Mouse (Mus musculus) cerebellum, adult 2 months (tissue): Measurements from ENCODE around the gene Slc35g1. TPM values are rescaled to one million over a fixed set of nuclear protein-coding genes. Genes with fewer than 3 reads are reported as not detected.

Source experiments
- DNase-seq, 2 experiments: peaks; one replicate each; pipeline ENCODE4 v3.0.0; 2021
- H3K27ac ChIP-seq: fragments of 200-500 bp; 2 replicates; pipeline ENCODE4 v1.5.1; 2012; ENCODE audit warnings: low read length, control low read depth, inconsistent platforms; ENCODE audit not compliant: insufficient read depth
- H3K27me3 ChIP-seq: fragments of 200-500 bp; 2 replicates; pipeline ENCODE4 v1.6.1; 2012; ENCODE audit warnings: inconsistent platforms, mild to moderate bottlenecking, low read length, moderate library complexity; ENCODE audit not compliant: control insufficient read depth, insufficient read depth
- H3K4me1 ChIP-seq: fragments of 200-500 bp; 2 replicates; pipeline ENCODE4 v1.6.1; 2011; ENCODE audit warnings: low read length; ENCODE audit not compliant: control insufficient read depth, insufficient read depth
- H3K4me3 ChIP-seq: fragments of 200-500 bp; replicated peaks from 2 replicates; pipeline ENCODE3; 2011; ENCODE audit warnings: mild to moderate bottlenecking, low read depth, low read length, control low read depth; ENCODE audit not compliant: insufficient read depth
- CTCF ChIP-seq: fragments of 200-500 bp; IDR thresholded peaks from 2 replicates; pipeline ENCODE4 v1.5.1; 2011; ENCODE audit warnings: low read depth, mild to moderate bottlenecking, control low read depth, low read length, moderate library complexity, borderline replicate concordance; ENCODE audit not compliant: insufficient read depth
- POLR2A ChIP-seq: fragments of 200-500 bp; IDR thresholded peaks from 2 replicates; pipeline ENCODE4 v1.6.1; 2011; ENCODE audit warnings: low read length, control low read depth, borderline replicate concordance; ENCODE audit not compliant: insufficient read depth
- WGBS: fragments of 180-500 bp; shearing (Covaris S2); methylation state at CpG from one replicate; pipeline ENCODE4 v1.1.7; 2018; 5-methylcytosine and 5-hydroxymethylcytosine counted together
- polyA plus RNA-seq: library from polyadenylated mRNA; depleted of rRNA; stranded (reverse); fragments of >200 nt; gene quantifications from 2 replicates; pipeline ENCODE4 v1.2.3, GENCODE M21; 2012

Slc35g1 gene
- polyA plus RNA-seq, 1 experiment, result 2.0 TPM

GRCm38 (mm10) chr19:38354819-38355360 lies 40.9 kb upstream of the Slc35g1 start:
- TF ChIP-seq POLR2A (no peak), CTCF (no peak)
- H3K4me3 ChIP-seq, result no peak overlapping the region
- DNase-seq, result no peak
- no peak overlapping the region for H3K27ac ChIP-seq
- H3K27me3 ChIP-seq, result no peaks in the 10 kb centered on the region
- H3K4me1 ChIP-seq, result no peaks in the 10 kb centered on the region
- 62% methylated on average over 10 of the region's 10 CpGs for WGBS

GRCm38 (mm10) chr19:38356211-38356828 lies 39.5 kb upstream of the Slc35g1 start:
- H3K4me1 ChIP-seq, result no peaks in the 10 kb centered on the region
- no peaks in the 10 kb centered on the region for H3K27me3 ChIP-seq
- no peak overlapping the region for H3K4me3 ChIP-seq
- WGBS, result 59% methylated on average over 8 of the region's 8 CpGs
- no peak overlapping the region for H3K27ac ChIP-seq
- TF ChIP-seq POLR2A (no peak), CTCF (no peak)
- no peak for DNase-seq

GRCm38 (mm10) chr19:38357956-38358623 lies 37.7 kb upstream of the Slc35g1 start:
- Histone ChIP-seq H3K27ac (no peak overlapping the region), H3K4me3 (no peak overlapping the region), H3K27me3 (no peaks in the 10 kb centered on the region), H3K4me1 (no peaks in the 10 kb centered on the region)
- TF ChIP-seq POLR2A, result no peak
- TF ChIP-seq CTCF, result no peak
- WGBS, result 57% methylated on average over 9 of the region's 9 CpGs
- no peak for DNase-seq

DNA sequence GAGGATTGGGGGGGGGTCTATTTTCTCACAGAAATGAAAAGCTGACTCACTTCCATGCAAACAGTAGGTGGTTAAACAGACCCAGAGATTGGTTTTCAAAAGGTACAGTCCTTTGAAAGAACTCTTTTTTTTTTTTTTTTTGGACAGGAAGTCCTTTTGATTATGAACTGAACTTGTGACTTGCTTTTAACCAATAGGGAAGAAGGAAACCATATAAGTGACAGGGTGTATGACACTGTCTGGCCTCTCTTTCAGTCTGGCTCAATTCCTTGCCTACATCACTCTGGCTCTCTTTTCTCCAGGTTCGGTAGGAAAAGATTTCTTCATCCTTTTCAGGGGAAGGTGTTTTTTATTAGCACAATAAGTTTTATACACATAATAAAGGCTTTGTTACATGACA lies 36.5 kb upstream of the Slc35g1 start:
- Histone ChIP-seq H3K4me3 (no peak overlapping the region), H3K27me3 (no peaks in the 10 kb centered on the region)
- TF ChIP-seq POLR2A (no peak), CTCF (no peak)

GRCm38 (mm10) chr19:38361850-38362249 lies 33.9 kb upstream of the Slc35g1 start:
- Histone ChIP-seq H3K4me1 (no peaks in the 10 kb centered on the region), H3K4me3 (no peak overlapping the region), H3K27ac (no peak overlapping the region), H3K27me3 (no peaks in the 10 kb centered on the region)
- TF ChIP-seq CTCF (no peak), POLR2A (no peak)
- no peak for DNase-seq
- 54% methylated on average over 2 of the region's 2 CpGs for WGBS

More for the DNA sequence above, 36.5 kb upstream of the Slc35g1 start:
- 80% methylated on average over 1 of the region's 1 CpGs for WGBS
- no peaks in the 10 kb centered on the region for H3K4me1 ChIP-seq
- no peak overlapping the region for H3K27ac ChIP-seq
- DNase-seq, result no peak

DNA sequence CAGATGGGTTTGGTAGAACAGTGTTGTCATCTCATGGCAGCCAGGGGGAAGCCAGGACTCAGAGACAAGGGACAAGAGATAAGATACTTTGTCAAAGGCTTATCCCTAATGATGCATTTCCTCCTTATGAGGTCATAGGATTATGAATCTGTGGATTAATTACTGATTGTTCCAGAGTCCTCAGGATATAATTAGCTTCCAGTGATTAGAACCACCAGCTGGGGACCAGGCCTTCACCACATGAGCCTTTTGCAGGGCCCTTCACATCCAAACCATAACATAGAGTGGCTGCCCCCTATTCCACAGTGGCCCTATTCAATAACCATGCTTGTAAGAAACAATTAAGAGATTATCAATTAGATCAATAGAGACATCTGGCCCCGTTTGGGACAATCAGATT lies 32.4 kb upstream of the Slc35g1 start:
- H3K4me3 ChIP-seq, result no peak overlapping the region
- TF ChIP-seq CTCF (no peak), POLR2A (no peak)
- no peak for DNase-seq
- H3K4me1 ChIP-seq, result no peaks in the 10 kb centered on the region
- no peak overlapping the region for H3K27ac ChIP-seq
- H3K27me3 ChIP-seq, result no peaks in the 10 kb centered on the region
- WGBS, result 57% methylated on average over 1 of the region's 1 CpGs

DNA sequence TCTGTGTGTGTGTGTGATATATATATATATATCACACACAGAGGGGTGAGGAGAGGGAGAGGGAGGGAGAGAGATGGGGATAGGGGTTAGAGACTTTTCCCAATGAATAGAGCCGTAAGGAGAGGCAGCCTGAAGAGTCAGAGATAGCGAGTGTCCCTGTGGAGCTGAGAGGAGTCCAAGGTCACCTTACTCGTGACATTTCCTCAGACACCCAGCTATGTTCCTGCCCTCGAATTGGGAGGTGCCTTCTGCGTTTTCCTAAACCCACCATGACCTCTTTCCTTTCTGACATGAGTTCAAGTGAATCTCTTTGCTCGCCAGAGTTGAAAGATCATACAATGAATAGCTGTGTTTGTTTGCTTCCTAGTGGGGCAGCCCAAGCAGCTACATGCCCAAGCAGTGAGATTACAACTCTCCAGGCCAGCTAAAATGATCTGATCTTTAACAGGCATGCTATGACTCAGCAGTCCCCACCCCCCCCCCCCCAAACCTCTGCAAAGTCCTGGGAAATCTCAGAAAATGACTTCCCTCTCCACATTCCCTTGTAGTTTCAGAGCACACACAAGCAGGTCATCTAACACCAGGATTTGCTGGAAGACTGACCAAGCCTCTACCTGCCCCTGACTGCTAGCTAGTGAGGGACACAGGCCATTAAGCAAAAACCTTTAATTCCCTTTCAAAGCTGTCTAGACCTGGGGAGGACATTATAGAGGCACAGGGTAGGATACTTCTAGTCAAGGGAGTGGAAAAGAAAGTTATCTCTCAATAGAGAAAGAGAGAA lies 31.7 kb upstream of the Slc35g1 start:
- Histone ChIP-seq H3K27ac (no peak overlapping the region), H3K27me3 (no peaks in the 10 kb centered on the region), H3K4me1 (no peaks in the 10 kb centered on the region), H3K4me3 (no peak overlapping the region)
- 44% methylated on average over 6 of the region's 6 CpGs for WGBS
- TF ChIP-seq POLR2A, result no peak
- no peak for DNase-seq
